Mouse (Mus musculus): ENCODE results near the gene Acsbg2.

DNA sequence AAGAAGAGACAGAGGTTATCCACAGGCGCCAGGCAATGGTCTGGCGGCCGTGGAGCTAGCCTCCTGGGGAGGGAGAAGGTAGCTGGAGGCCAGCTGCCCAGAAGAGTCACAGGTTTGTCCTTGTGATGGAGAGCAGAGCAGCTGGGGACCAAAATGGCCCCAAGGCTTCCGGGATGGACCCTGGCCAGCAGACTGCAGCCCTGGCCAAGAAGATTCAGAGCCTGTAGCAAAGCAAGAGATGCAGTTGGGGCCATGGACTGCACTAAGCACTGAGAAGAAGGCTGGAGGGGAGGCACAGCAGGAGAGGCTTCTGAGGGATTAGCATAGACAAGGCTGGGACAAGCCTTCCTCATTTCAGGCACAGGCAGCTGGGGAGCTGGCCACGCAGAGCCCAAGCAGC is 28.5 kb upstream of the Acsbg2 start:
- TF ChIP-seq ZNF384 (IDR thresholded peaks at IDR 0.05; ENCODE audit: low read depth, low read length) (no peak), ZC3H11A (IDR thresholded peaks at IDR 0.05; ENCODE audit: borderline replicate concordance, low read depth, low read length) (no peak), HCFC1 (IDR thresholded peaks at IDR 0.05; ENCODE audit: borderline replicate concordance, insufficient read depth, low read length) (no peak), MAFK (IDR thresholded peaks at IDR 0.05; ENCODE audit: insufficient read depth, low read depth, low read length) (no peak), CHD2 (IDR thresholded peaks at IDR 0.05; ENCODE audit: low read depth, low read length) (no peak)
